Mouse (Mus musculus) embryonic facial prominence, embryonic 11.5 days (tissue): ENCODE measurements around the gene Rexo5. TPM values are rescaled to one million over a fixed set of nuclear protein-coding genes. Genes with fewer than 3 reads are reported as not detected.

Experiments
- ATAC-seq: fragments of 200-750 bp; cut with Nextera tagmentation; replicated peaks from 2 replicates; pipeline ENCODE4 v1.8.0; 2017; ENCODE audit warnings: low read depth; ENCODE audit not compliant: insufficient number of reproducible peaks, low FRiP score, low TSS enrichment
- DNase-seq: peaks from one replicate; pipeline ENCODE4 v3.0.0-alpha.2; 2015; ENCODE audit warnings: low spot score
- H3K27ac ChIP-seq: fragments of 300-500 bp; sonication (generic); replicated peaks from 2 replicates; pipeline ENCODE4 v1.5.1; 2014; ENCODE audit warnings: mild to moderate bottlenecking, low read depth, low read length, control low read depth
- H3K27me3 ChIP-seq: fragments of 300-500 bp; sonication (generic); 2 replicates; pipeline ENCODE4 v1.6.1; 2014; ENCODE audit warnings: mild to moderate bottlenecking, low read length, moderate library complexity, mixed read lengths; ENCODE audit not compliant: control insufficient read depth, insufficient read depth
- H3K36me3 ChIP-seq: fragments of 300-500 bp; sonication (generic); replicated peaks from 2 replicates; pipeline ENCODE4 v1.6.1; 2014; ENCODE audit warnings: low read depth, mild to moderate bottlenecking, low read length, moderate library complexity, mixed read lengths; ENCODE audit not compliant: control insufficient read depth, insufficient read depth
- H3K4me1 ChIP-seq: fragments of 300-500 bp; sonication (generic); 2 replicates; pipeline ENCODE4 v1.6.1; 2014; ENCODE audit warnings: low read length, mixed read lengths; ENCODE audit not compliant: control insufficient read depth, insufficient read depth
- H3K4me2 ChIP-seq: fragments of 300-500 bp; sonication (generic); 2 replicates; pipeline ENCODE4 v1.6.1; 2014; ENCODE audit warnings: low read depth, mild to moderate bottlenecking, control low read depth, low read length, moderate library complexity
- H3K4me3 ChIP-seq: fragments of 300-500 bp; sonication (generic); 2 replicates; pipeline ENCODE4 v1.5.1; 2014; ENCODE audit warnings: low read depth, low read length, control low read depth
- H3K9ac ChIP-seq: fragments of 300-500 bp; sonication (generic); replicated peaks from 2 replicates; pipeline ENCODE4 v1.6.1; 2014; ENCODE audit warnings: mild to moderate bottlenecking, control low read depth, low read length
- H3K9me3 ChIP-seq: fragments of 300-500 bp; sonication (generic); replicated peaks from 2 replicates; pipeline ENCODE4 v1.6.1; 2016; ENCODE audit warnings: mild to moderate bottlenecking, low read length, inconsistent platforms, mixed read lengths; ENCODE audit not compliant: control insufficient read depth
- WGBS: fragments of 180-500 bp; shearing (Covaris S2); extraction: QIAGEN DNeasy Blood & Tissue Kit; methylation state at CpG from one replicate; pipeline ENCODE4 v1.1.7; 2014; 5-methylcytosine and 5-hydroxymethylcytosine counted together
- polyA plus RNA-seq: library from polyadenylated mRNA; unstranded; fragments of >200 nt; fragmentation: Nextera tagmentation; extraction: Ambion mirVana; gene quantifications from 2 replicates; pipeline ENCODE4 v1.2.1, GENCODE M21; 2014

Rexo5 gene
- polyA plus RNA-seq, 1 experiment from 2014 or later, result 24.1 TPM

GRCm38 (mm10) chr7:119800488-119800887 is 6.7 kb downstream of the Rexo5 start:
- Histone ChIP-seq H3K4me1 (no peaks in the 10 kb centered on the region), H3K36me3 (no peaks in the 10 kb centered on the region), H3K27me3 (no peaks in the 10 kb centered on the region), H3K27ac (no peak overlapping the region), H3K4me2 (no peak overlapping the region), H3K9me3 (no peaks in the 10 kb centered on the region), H3K4me3 (no peak overlapping the region), H3K9ac (no peak overlapping the region)
- no peak for ATAC-seq
- WGBS, result 88% methylated on average over 3 of the region's 3 CpGs
- DNase-seq, result no peak

GRCm38 (mm10) chr7:119800991-119801390 is 7.2 kb downstream of the Rexo5 start:
- Histone ChIP-seq H3K36me3 (no peaks in the 10 kb centered on the region), H3K4me2 (no peak overlapping the region), H3K27me3 (no peaks in the 10 kb centered on the region), H3K27ac (no peak overlapping the region), H3K4me3 (no peak overlapping the region), H3K9me3 (no peaks in the 10 kb centered on the region), H3K9ac (no peak overlapping the region), H3K4me1 (no peaks in the 10 kb centered on the region)
- 93% methylated on average over 3 of the region's 3 CpGs for WGBS
- DNase-seq (no peak), ATAC-seq (no peak)

DNA sequence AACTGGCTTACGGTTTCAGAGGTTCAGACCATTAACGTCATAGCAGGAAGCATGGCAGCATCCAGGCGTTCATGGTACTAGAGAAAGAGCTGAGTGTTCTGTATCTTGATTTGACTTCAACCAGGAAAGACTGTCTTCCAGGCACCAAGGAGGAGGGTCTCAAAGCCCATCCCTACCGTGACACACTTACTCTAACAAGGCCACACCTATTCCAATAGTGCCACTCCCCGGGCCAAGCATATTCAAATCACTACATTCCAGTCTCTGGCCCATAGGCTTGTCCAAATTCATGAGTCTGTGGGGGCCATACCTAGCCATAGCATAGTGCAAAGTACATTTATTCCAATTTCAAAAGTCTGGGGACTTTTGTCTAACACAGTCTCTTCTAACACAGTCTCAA is 13.6 kb downstream of the Rexo5 start:
- Histone ChIP-seq H3K27ac (no peak overlapping the region), H3K9ac (no peak overlapping the region), H3K4me3 (no peak overlapping the region), H3K36me3 (no peaks in the 10 kb centered on the region; the same call in 1 of the 2 replicates), H3K27me3 (no peaks in the 10 kb centered on the region), H3K9me3 (no peaks in the 10 kb centered on the region), H3K4me1 (no peaks in the 10 kb centered on the region), H3K4me2 (no peak overlapping the region)
- DNase-seq (no peak), ATAC-seq (no peak)
- WGBS, result 92% methylated on average over 5 of the region's 5 CpGs

- DNase-seq (no peak), ATAC-seq (no peak)
- no peak overlapping the region for H3K27ac ChIP-seq
- no peaks in the 10 kb centered on the region for H3K4me1 ChIP-seq
- no peak overlapping the region for H3K4me2 ChIP-seq
- no peaks in the 10 kb centered on the region for H3K9me3 ChIP-seq
- H3K4me3 ChIP-seq, result no peak overlapping the region
- no peaks in the 10 kb centered on the region for H3K27me3 ChIP-seq
- 89% methylated on average over 3 of the region's 3 CpGs for WGBS
- no peaks in the 10 kb centered on the region; the same call in 1 of the 2 replicates for H3K36me3 ChIP-seq
- no peak overlapping the region for H3K9ac ChIP-seq
Measured at GRCm38 (mm10) chr7:119808723-119809122, 14.9 kb downstream of the Rexo5 start.

DNA sequence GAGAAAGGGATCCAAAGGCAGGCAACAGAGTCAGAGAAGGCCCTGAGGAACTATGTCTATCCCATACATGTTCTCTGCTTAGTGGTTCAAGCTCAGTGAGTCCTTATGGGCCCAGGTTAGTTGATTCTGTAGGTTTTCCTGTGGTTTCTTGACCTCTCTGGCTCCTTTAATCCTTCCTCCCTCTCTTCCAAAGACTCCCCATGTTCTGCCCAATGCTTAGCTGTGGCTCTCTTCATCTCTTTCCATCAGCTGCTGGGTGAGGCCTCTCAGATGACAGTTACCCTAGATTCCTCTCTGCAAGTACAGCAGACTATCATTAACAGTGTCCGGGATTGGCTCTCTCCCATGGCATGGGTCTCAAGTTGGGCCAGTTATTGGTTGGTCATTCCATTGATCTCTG is 41.6 kb downstream of the Rexo5 start:
- no peaks in the 10 kb centered on the region for H3K4me1 ChIP-seq
- no peak overlapping the region for H3K9ac ChIP-seq
- H3K4me2 ChIP-seq, result no peak overlapping the region
- H3K9me3 ChIP-seq, result no peaks in the 10 kb centered on the region
- no peaks in the 10 kb centered on the region for H3K36me3 ChIP-seq
- DNase-seq, result no peak
- H3K4me3 ChIP-seq, result no peak overlapping the region
- 97% methylated on average over 1 of the region's 1 CpGs for WGBS
- no peak for ATAC-seq
- H3K27me3 ChIP-seq, result no peaks in the 10 kb centered on the region
- no peak overlapping the region for H3K27ac ChIP-seq

GRCm38 (mm10) chr7:119835996-119836777 is 42.4 kb downstream of the Rexo5 start:
- DNase-seq (no peak), ATAC-seq (no peak)
- no peaks in the 10 kb centered on the region for H3K36me3 ChIP-seq

GRCm38 (mm10) chr7:119841820-119842449 is 48.1 kb downstream of the Rexo5 start:
- no peaks in the 10 kb centered on the region for H3K4me1 ChIP-seq
- H3K4me2 ChIP-seq, result no peak overlapping the region
- no peak for ATAC-seq
- H3K27ac ChIP-seq, result no peak overlapping the region
- H3K4me3 ChIP-seq, result no peak overlapping the region
- no peaks in the 10 kb centered on the region for H3K27me3 ChIP-seq
- DNase-seq, result no peak
- WGBS, result 87% methylated on average over 4 of the region's 4 CpGs
- H3K36me3 ChIP-seq, result no peaks in the 10 kb centered on the region; the same call in 1 of the 2 replicates
- no peak overlapping the region for H3K9ac ChIP-seq
- no peaks in the 10 kb centered on the region for H3K9me3 ChIP-seq

More at GRCm38 (mm10) chr7:119835996-119836777, 42.4 kb downstream of the Rexo5 start:
- WGBS, result 95% methylated on average over 4 of the region's 4 CpGs
- H3K4me1 ChIP-seq, result no peaks in the 10 kb centered on the region
- no peak overlapping the region for H3K9ac ChIP-seq
- H3K9me3 ChIP-seq, result no peaks in the 10 kb centered on the region
- no peak overlapping the region for H3K27ac ChIP-seq
- H3K4me3 ChIP-seq, result no peak overlapping the region
- H3K27me3 ChIP-seq, result no peaks in the 10 kb centered on the region
- H3K4me2 ChIP-seq, result no peak overlapping the region

DNA sequence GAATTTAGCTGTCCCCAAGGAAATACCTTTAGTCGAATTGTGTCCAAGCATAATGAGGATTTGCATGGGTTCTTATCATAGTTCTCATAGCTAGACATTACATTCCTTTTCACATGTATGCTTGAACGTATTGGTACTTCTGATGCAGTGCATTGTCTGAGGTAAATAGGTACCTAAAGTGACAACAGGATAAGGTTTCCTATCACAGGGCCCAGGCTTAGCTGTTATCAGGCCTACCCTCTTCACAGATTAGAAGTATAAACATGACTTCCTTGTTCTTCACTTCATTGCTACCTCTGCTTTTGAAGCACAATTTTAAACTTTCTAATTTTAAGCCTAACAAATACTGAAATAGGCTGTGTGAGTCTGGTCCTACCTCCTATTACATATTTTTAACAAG is 51.7 kb downstream of the Rexo5 start:
- Histone ChIP-seq H3K4me3 (no peak overlapping the region), H3K27me3 (no peaks in the 10 kb centered on the region), H3K9me3 (no peaks in the 10 kb centered on the region), H3K4me2 (no peak overlapping the region), H3K9ac (no peak overlapping the region), H3K36me3 (no peaks in the 10 kb centered on the region; the same call in 1 of the 2 replicates), H3K27ac (no peak overlapping the region), H3K4me1 (no peaks in the 10 kb centered on the region)
- ATAC-seq, result no peak
- no peak for DNase-seq
- WGBS, result 88% methylated on average over 2 of the region's 2 CpGs
